ENCODE assay signal across 8 mouse cellular contexts in genomic region chr8:90349709-90350562, GRCm38 (mm10). TPM values are rescaled to one million over a fixed set of nuclear protein-coding genes. Genes with fewer than 3 reads are reported as not detected.
DNase-seq lines count a peak whose midpoint lies in the region.

No protein-coding gene starts in this region.

- intact Hi-C loops in heart, postnatal 10 days (cut with DNase I), result loop anchor here (5.0 kb wide), 3 partner anchors 48 to 348 kb away; no protein-coding TSS in a partner anchor

- peak; percentile 26 for DNase-seq in kidney, adult 11 months
- no peak for DNase-seq in kidney, adult 8-10 months
- DNase-seq in embryo, embryonic 10 days (ENCODE audit: low spot score), result peak; percentile 60
- DNase-seq in heart, postnatal 10 days, result peak; percentile 14 to 38
- DNase-seq in lung, postnatal 25 days (ENCODE audit: low spot score), result peak; percentile 77
- DNase-seq in ovary, postnatal 14 days (ENCODE audit: low spot score), result no peak
- DNase-seq in frontal cortex, adult 2 months (ENCODE audit: extremely low spot score in 1 of 2, low spot score in 1 of 2), result no peak
- no peak for DNase-seq in layer of hippocampus, adult 9-10 months (ENCODE audit: low spot score)

RNA-seq across cellular contexts. Expression of gene Tox3, which starts 1.8 kb away (rescaled TPM):
- 10 to 100 TPM in 1 of 2 experiments, 1 to 10 TPM in 1; 8.1 to 13.6 TPM for total RNA-seq in heart, postnatal 10 days (2021)
- 13.0 and 20.5 TPM in 2 replicates for polyA plus RNA-seq in frontal cortex, adult 2 months (2012; rRNA removed)

Comparison
In these comparisons a context has a peak if more than half of its experiments do, and no peak if none do; other contexts are left out.
1. DNase-seq: peak in kidney, adult 11 months (single experiment), embryo, embryonic 10 days (single experiment), heart, postnatal 10 days (2 of 2) and lung, postnatal 25 days (single experiment); none in kidney, adult 8-10 months (0 of 2), ovary, postnatal 14 days (single experiment), frontal cortex, adult 2 months (0 of 2) and layer of hippocampus, adult 9-10 months (single experiment).